Mouse (Mus musculus) CH12.LX (cell line): ENCODE results near the gene Inpp5a. TPM values are rescaled to one million over a fixed set of nuclear protein-coding genes. Genes with fewer than 3 reads are reported as not detected.

Experiments used
- DNase-seq: peaks from one replicate; pipeline ENCODE4 v3.0.0-alpha.2; 2013; ENCODE audit errors: extremely low read depth
- H3K27ac ChIP-seq: 2 replicates; pipeline ENCODE4 v1.5.1; 2012; ENCODE audit warnings: low read depth, mild to moderate bottlenecking, control low read depth, moderate library complexity; ENCODE audit not compliant: insufficient read depth
- H3K27me3 ChIP-seq: replicated peaks from 2 replicates; pipeline ENCODE3; 2012; ENCODE audit warnings: inconsistent platforms
- H3K36me3 ChIP-seq, 2 experiments: replicated peaks in 1 of 2; 2 replicates each; pipeline versions ENCODE3 to v1.6.1; 2012; ENCODE audit warnings: inconsistent platforms in 1 of 2, low read length in 1 of 2, mild to moderate bottlenecking in 1 of 2, mixed read lengths in 1 of 2, moderate library complexity in 1 of 2; ENCODE audit not compliant: control insufficient read depth in 1 of 2, insufficient read depth in 1 of 2
- H3K4me1 ChIP-seq, 2 experiments: 2 replicates each; pipeline ENCODE4 v1.6.1; 2012; ENCODE audit warnings: inconsistent platforms in 1 of 2, moderate library complexity in 1 of 2; ENCODE audit not compliant: insufficient read depth in 2 of 2, control insufficient read depth in 1 of 2
- H3K4me2 ChIP-seq: 2 replicates; pipeline ENCODE4 v1.6.1; 2012; ENCODE audit warnings: low read depth, mild to moderate bottlenecking, control low read depth; ENCODE audit not compliant: poor library complexity, insufficient read depth, severe bottlenecking
- H3K4me3 ChIP-seq, 3 experiments: fragments of 150-350 bp in 1 of 3; sonication (generic) in 1 of 3; replicated peaks in 1 of 3; 2 replicates each; pipeline versions ENCODE3 to v1.5.1; 2011 to 2012; ENCODE audit warnings: low read depth in 2 of 3, low read length in 2 of 3, mild to moderate bottlenecking in 2 of 3, moderate library complexity in 2 of 3, control low read depth in 1 of 3, improper control_type of control experiment in 1 of 3, inconsistent platforms in 1 of 3, mixed read lengths in 1 of 3; ENCODE audit not compliant: poor library complexity in 1 of 3
- H3K79me2 ChIP-seq: replicated peaks from 2 replicates; pipeline ENCODE4 v1.6.1; 2012; ENCODE audit warnings: mild to moderate bottlenecking, moderate library complexity; ENCODE audit not compliant: control insufficient read depth, poor library complexity, insufficient read depth, severe bottlenecking; ENCODE audit errors: extremely low read depth
- H3K9ac ChIP-seq: 2 replicates; pipeline ENCODE4 v1.6.1; 2012; ENCODE audit warnings: low read depth, mild to moderate bottlenecking, control low read depth, moderate library complexity; ENCODE audit not compliant: insufficient read depth
- H3K9me3 ChIP-seq: replicated peaks from 2 replicates; pipeline ENCODE3; 2012; ENCODE audit warnings: low read length, inconsistent platforms, mixed read lengths
- BHLHE40 ChIP-seq: IDR thresholded peaks from 2 replicates; pipeline ENCODE4 v1.6.1; 2011; ENCODE audit warnings: mild to moderate bottlenecking, low read depth, low read length, improper control_type of control experiment
- CHD1 ChIP-seq: IDR thresholded peaks from 2 replicates; pipeline ENCODE4 v1.6.1; 2012; ENCODE audit warnings: low read depth, low read length, improper control_type of control experiment, inconsistent platforms
- CTCF ChIP-seq, 2 experiments: IDR thresholded peaks in 1 of 2; conservative IDR thresholded peaks in 1 of 2; 2 replicates each; pipeline ENCODE4 v1.5.1; 2011 to 2012; ENCODE audit warnings: low read depth in 2 of 2, low read length in 2 of 2, improper control_type of control experiment in 1 of 2, inconsistent platforms in 1 of 2, mild to moderate bottlenecking in 1 of 2, moderate library complexity in 1 of 2
- ELF1 ChIP-seq: IDR thresholded peaks from 2 replicates; pipeline ENCODE4 v1.6.1; 2014; ENCODE audit warnings: low read depth, mild to moderate bottlenecking, inconsistent platforms, low read length, improper control_type of control experiment
- EP300 ChIP-seq: IDR thresholded peaks from 2 replicates; pipeline ENCODE4 v1.6.1; 2011; ENCODE audit warnings: low read length, improper control_type of control experiment
- GABPA ChIP-seq: IDR thresholded peaks from 2 replicates; pipeline ENCODE4 v1.6.1; 2012; ENCODE audit warnings: low read depth, low read length, improper control_type of control experiment, inconsistent platforms; ENCODE audit not compliant: insufficient replicate concordance
- HCFC1 ChIP-seq: IDR thresholded peaks from 2 replicates; pipeline ENCODE4 v1.6.1; 2012; ENCODE audit warnings: low read depth, mild to moderate bottlenecking, inconsistent platforms, low read length, improper control_type of control experiment
- IRF4 ChIP-seq: IDR thresholded peaks from 2 replicates; pipeline ENCODE4 v1.6.1; 2014; ENCODE audit warnings: low read depth, mild to moderate bottlenecking, inconsistent platforms, low read length, improper control_type of control experiment
- JUND ChIP-seq: conservative IDR thresholded peaks from 2 replicates; pipeline ENCODE4 v1.6.1; 2011; ENCODE audit warnings: low read depth, low read length, improper control_type of control experiment
- KAT2A ChIP-seq: IDR thresholded peaks from 2 replicates; pipeline ENCODE4 v1.6.1; 2012; ENCODE audit warnings: low read length, improper control_type of control experiment, inconsistent platforms; ENCODE audit not compliant: insufficient replicate concordance
- MAFK ChIP-seq: IDR thresholded peaks from 2 replicates; pipeline ENCODE4 v1.6.1; 2011; ENCODE audit warnings: low read length, improper control_type of control experiment; ENCODE audit not compliant: insufficient replicate concordance
- MAX ChIP-seq: IDR thresholded peaks from 2 replicates; pipeline ENCODE4 v1.6.1; 2011; ENCODE audit warnings: low read length, improper control_type of control experiment
- MAZ ChIP-seq: IDR thresholded peaks from 2 replicates; pipeline ENCODE4 v1.6.1; 2012; ENCODE audit warnings: low read depth, mild to moderate bottlenecking, inconsistent platforms, low read length, improper control_type of control experiment, moderate library complexity
- MXI1 ChIP-seq: IDR thresholded peaks from 2 replicates; pipeline ENCODE4 v1.6.1; 2011; ENCODE audit warnings: mild to moderate bottlenecking, low read depth, low read length, improper control_type of control experiment
- MYC ChIP-seq: IDR thresholded peaks from 2 replicates; pipeline ENCODE4 v1.6.1; 2011; ENCODE audit warnings: low read depth, mild to moderate bottlenecking, improper control_type of control experiment, low read length
- NELFE ChIP-seq: IDR thresholded peaks from 2 replicates; pipeline ENCODE4 v1.6.1; 2011; ENCODE audit warnings: low read depth, low read length, improper control_type of control experiment
- NRF1 ChIP-seq: IDR thresholded peaks from 2 replicates; pipeline ENCODE4 v1.6.1; 2014; ENCODE audit warnings: low read depth, mild to moderate bottlenecking, inconsistent platforms, low read length, improper control_type of control experiment, moderate library complexity
- PAX5 ChIP-seq: IDR thresholded peaks from 2 replicates; pipeline ENCODE4 v1.6.1; 2012; ENCODE audit warnings: low read length, inconsistent platforms, mixed read lengths
- RAD21 ChIP-seq: IDR thresholded peaks from 2 replicates; pipeline ENCODE4 v1.6.1; 2011; ENCODE audit warnings: low read depth, mild to moderate bottlenecking, low read length, improper control_type of control experiment, moderate library complexity
- RCOR1 ChIP-seq: conservative IDR thresholded peaks from 2 replicates; pipeline ENCODE4 v1.6.1; 2012; ENCODE audit warnings: low read depth, mild to moderate bottlenecking, inconsistent platforms, low read length, improper control_type of control experiment
- SIN3A ChIP-seq: IDR thresholded peaks from 2 replicates; pipeline ENCODE4 v1.6.1; 2012; ENCODE audit warnings: low read length, improper control_type of control experiment, inconsistent platforms
- SMC3 ChIP-seq: IDR thresholded peaks from 2 replicates; pipeline ENCODE4 v1.6.1; 2011; ENCODE audit warnings: low read depth, low read length, improper control_type of control experiment
- TBP ChIP-seq: conservative IDR thresholded peaks from 2 replicates; pipeline ENCODE4 v1.6.1; 2011; ENCODE audit warnings: low read depth, low read length, improper control_type of control experiment
- UBTF ChIP-seq: IDR thresholded peaks from 2 replicates; pipeline ENCODE4 v1.6.1; 2012; ENCODE audit warnings: low read depth, mild to moderate bottlenecking, inconsistent platforms, low read length, improper control_type of control experiment, moderate library complexity
- ZC3H11A ChIP-seq: IDR thresholded peaks from 2 replicates; pipeline ENCODE4 v1.6.1; 2012; ENCODE audit warnings: low read depth, mild to moderate bottlenecking, inconsistent platforms, low read length, improper control_type of control experiment
- ZMIZ1 ChIP-seq: IDR thresholded peaks from 2 replicates; pipeline ENCODE4 v1.6.1; 2012; ENCODE audit warnings: low read depth, mild to moderate bottlenecking, inconsistent platforms, low read length, improper control_type of control experiment
- dilution Hi-C: fragments of 300-500 bp; cut with MboI; formaldehyde crosslinking; loops from 2 replicates; pipeline ENCODE4 v1.14.3; 2020; ENCODE audit warnings: low sequenced_read_pairs; ENCODE audit not compliant: extremely low pct_unique_long_range_greater_than_20kb, extremely low pct_ligation_motif_present
- in situ Hi-C: fragments of 300-500 bp; cut with MboI; formaldehyde crosslinking; loops from 3 replicates; pipeline ENCODE4 v1.14.3; 2019; ENCODE audit warnings: low sequenced_read_pairs, low pct_ligation_motif_present, low pct_unique_long_range_greater_than_20kb, mixed read lengths
- polyA plus RNA-seq: library from polyadenylated mRNA; unstranded; fragments of >175 nt; gene quantifications from 2 replicates; pipeline ENCODE4 v1.2.1, GENCODE M21; 2012; ENCODE audit warnings: low read depth; ENCODE audit not compliant: insufficient read length
- total RNA-seq, 2 experiments: library from RNA; depleted of rRNA; stranded (reverse); fragments of 300-350 nt in 1 of 2; fragments of >200 nt in 1 of 2; gene quantifications; 2 replicates each; pipeline ENCODE4 v1.2.3; 2012 to 2014

The Inpp5a gene
- total and polyA plus RNA-seq, 3 experiments = 1.7 to 5.4 (median 3.0) TPM

DNA sequence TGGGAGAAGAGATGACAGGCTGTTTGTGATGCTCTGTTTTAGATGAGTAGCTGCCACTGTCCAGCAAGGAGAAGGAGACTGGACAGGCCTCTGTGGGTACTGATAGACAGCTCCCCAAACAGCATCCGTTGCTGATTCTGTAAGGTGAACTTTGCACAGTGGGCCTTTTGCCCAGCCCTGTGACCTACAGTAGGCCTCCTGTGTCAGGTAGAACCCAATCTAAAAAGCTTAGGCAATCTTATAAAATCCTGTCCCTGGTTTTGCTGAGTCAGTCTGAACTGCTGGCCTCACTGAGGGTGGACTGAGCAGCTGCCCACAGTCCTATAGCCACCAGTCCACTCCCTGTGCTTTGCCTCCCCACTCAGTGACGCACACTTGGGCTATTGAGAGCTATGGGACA is 158.4 kb downstream of the Inpp5a start:
- no peaks in the 10 kb centered on the region for H3K79me2 ChIP-seq
- dilution Hi-C loops (no loop called here), in situ Hi-C loops (no loop called here)
- no peaks in the 10 kb centered on the region for H3K9me3 ChIP-seq
- H3K4me3 ChIP-seq = no peak overlapping the region
- H3K36me3 ChIP-seq = peaks cover 0 to 15% of the 10 kb centered on the region in 2 experiments
- no peak overlapping the region for H3K4me2 ChIP-seq
- DNase-seq = no peak
- peaks cover 0 to 21% of the 10 kb centered on the region in 2 experiments; a peak in 2 of 4 replicates for H3K4me1 ChIP-seq
- no peaks in the 10 kb centered on the region for H3K27me3 ChIP-seq
- no peak overlapping the region for H3K9ac ChIP-seq
- H3K27ac ChIP-seq = no peak overlapping the region
- no peak for TF ChIP-seq IRF4
- no peak for TF ChIP-seq CTCF (conservative IDR thresholded peaks at IDR 0.05 in 1 of 2, IDR thresholded peaks at IDR 0.05 in 1 of 2; ENCODE audit: low read depth in 2 of 2, low read length in 2 of 2)
- TF ChIP-seq JUND = no peak
- no peak for TF ChIP-seq NELFE
- TF ChIP-seq NRF1 = no peak
- TF ChIP-seq BHLHE40 = no peak
- TF ChIP-seq SIN3A = no peak
- no peak for TF ChIP-seq CHD1
- TF ChIP-seq EP300 = no peak
- no peak for TF ChIP-seq HCFC1
- no peak for TF ChIP-seq MAZ
- no peak for TF ChIP-seq RAD21
- TF ChIP-seq SMC3 = no peak
- TF ChIP-seq MYC = no peak

DNA sequence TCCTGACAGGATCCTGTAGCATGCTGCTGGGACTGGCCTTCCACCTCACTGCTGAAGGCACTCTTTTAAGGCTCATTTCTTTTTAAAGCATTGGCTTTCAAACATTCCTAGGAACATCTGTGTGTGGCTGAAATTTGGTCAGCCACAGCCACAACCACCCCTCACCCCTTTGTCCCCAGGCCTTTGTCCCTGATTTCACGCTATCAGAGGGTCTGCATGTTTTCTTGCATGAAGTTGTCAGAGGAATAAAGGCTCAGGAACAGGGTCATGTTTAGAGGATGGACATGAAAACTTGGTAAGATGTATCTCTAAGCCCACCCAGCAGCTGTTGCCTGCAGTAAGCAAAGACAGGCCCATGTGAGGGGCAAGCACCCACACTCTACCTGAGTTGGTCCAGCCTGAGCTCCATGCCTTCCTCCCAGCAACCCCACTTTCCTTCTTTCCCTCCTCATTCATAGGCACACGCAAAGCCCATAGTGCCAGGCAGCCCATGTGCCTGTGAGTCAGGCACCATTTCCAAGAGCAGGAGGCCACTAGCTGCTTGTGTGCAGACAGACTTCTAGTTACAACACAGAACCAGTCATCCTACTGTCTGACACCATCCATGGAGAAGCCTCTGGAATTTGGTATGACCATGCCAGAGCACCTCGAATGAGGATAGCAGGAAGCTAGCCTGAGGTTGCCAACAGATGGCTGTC is 161.3 kb downstream of the Inpp5a start:
- TF ChIP-seq ZC3H11A = no peak
- no peak for TF ChIP-seq TBP
- no peak for TF ChIP-seq ELF1
- no peak for TF ChIP-seq UBTF
- TF ChIP-seq ZMIZ1 = no peak
- no peak for TF ChIP-seq MXI1
- no peak for TF ChIP-seq BHLHE40
- TF ChIP-seq MYC = no peak
- TF ChIP-seq MAFK = no peak
- no peak for TF ChIP-seq PAX5
- TF ChIP-seq IRF4 = no peak
- no peak for TF ChIP-seq RCOR1
- TF ChIP-seq GABPA = no peak
- no peak for TF ChIP-seq MAX
- TF ChIP-seq KAT2A = no peak
- no peak for TF ChIP-seq HCFC1
- peaks cover 0 to 9% of the 10 kb centered on the region in 2 experiments; a peak in 2 of 4 replicates for H3K4me1 ChIP-seq
- H3K9ac ChIP-seq = no peak overlapping the region
- H3K36me3 ChIP-seq = peaks cover 0 to 5% of the 10 kb centered on the region in 2 experiments
- in situ Hi-C loops (no loop called here), dilution Hi-C loops (no loop called here)
- no peak for DNase-seq
- no peaks in the 10 kb centered on the region for H3K79me2 ChIP-seq
- no peak overlapping the region for H3K27ac ChIP-seq
- no peak overlapping the region for H3K4me3 ChIP-seq
- H3K9me3 ChIP-seq = no peaks in the 10 kb centered on the region
- no peak overlapping the region for H3K4me2 ChIP-seq
- no peaks in the 10 kb centered on the region for H3K27me3 ChIP-seq
